Mouse (Mus musculus): ENCODE measurements at regions not wholly inside any gene's neighbourhood (a gene's known extent, or its start where the extent isn't known, plus 50 kb on each side); places are given as distances from the start of the nearest gene placed in this dataset.

DNA sequence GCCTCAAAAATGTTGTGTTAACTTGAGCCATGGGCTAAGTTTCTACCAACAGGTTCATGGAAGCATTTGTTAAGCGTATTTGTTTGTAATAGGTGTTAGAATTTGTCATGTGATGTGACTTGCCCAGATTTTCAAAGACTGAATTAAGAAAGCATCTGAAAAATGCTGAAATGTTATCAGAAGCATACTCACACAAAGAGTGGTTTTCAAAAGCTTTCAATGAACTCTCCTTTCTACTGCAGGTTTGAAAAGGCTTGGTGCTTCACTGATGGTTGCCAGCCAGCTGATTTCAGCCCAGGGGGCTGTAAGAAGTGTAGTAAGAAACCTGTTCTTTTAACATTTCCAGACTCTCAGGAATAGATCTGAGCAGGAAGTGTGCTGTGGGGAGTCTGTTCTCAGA lies 238.1 kb upstream of the Tet2 start:
- Histone ChIP-seq H3K27ac (ENCODE audit: low read length) (no peak overlapping the region), H3K4me2 (ENCODE audit: low read depth, low read length) (no peak overlapping the region), H3K9ac (ENCODE audit: low read depth, low read length) (no peak overlapping the region), H3K4me3 (ENCODE audit: low read length) (no peak overlapping the region), H3K9me3 (ENCODE audit: control insufficient read depth, low read length) (no peaks in the 10 kb centered on the region), H3K4me1 (ENCODE audit: control insufficient read depth, insufficient read depth, low read length) (no peaks in the 10 kb centered on the region), H3K27me3 (replicated peaks; ENCODE audit: control insufficient read depth, insufficient read depth, low read length) (no peaks in the 10 kb centered on the region), H3K36me3 (ENCODE audit: control insufficient read depth, insufficient read depth, low read length) (no peaks in the 10 kb centered on the region)
- ATAC-seq, result no peak
- WGBS, result 89% methylated on average over 1 of the region's 1 CpGs

DNA sequence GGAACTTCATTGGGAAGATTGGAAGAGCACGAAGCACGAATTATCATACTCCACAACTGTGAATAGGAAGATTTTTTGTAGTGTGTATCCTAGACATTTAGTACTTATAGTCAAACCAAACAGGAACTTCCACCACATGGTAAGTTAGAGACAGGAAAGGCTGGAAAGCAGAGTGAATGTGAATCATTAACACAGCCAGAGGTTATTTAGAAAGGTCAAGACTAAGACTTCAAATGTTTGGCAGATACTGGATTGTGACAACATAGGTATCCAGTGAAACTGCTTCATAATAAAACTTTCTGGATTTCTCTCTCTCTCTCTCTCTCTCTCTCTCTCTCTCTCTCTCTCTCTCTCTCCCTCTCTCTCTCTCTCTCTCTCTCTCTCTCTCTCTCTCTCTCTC lies 246.4 kb upstream of the Tet2 start:
- no peak overlapping the region for H3K27ac ChIP-seq (ENCODE audit: low read length)
- no peak overlapping the region for H3K9ac ChIP-seq (ENCODE audit: low read depth, low read length)
- no peak for ATAC-seq
- no peaks in the 10 kb centered on the region for H3K36me3 ChIP-seq (ENCODE audit: control insufficient read depth, insufficient read depth, low read length)
- H3K4me3 ChIP-seq (ENCODE audit: low read length), result no peak overlapping the region
- no peaks in the 10 kb centered on the region for H3K9me3 ChIP-seq (ENCODE audit: control insufficient read depth, low read length)
- WGBS, result 75% methylated on average over 2 of the region's 2 CpGs
- no peaks in the 10 kb centered on the region for H3K4me1 ChIP-seq (ENCODE audit: control insufficient read depth, insufficient read depth, low read length)
- H3K27me3 ChIP-seq (replicated peaks; ENCODE audit: control insufficient read depth, insufficient read depth, low read length), result no peaks in the 10 kb centered on the region
- no peak overlapping the region for H3K4me2 ChIP-seq (ENCODE audit: low read depth, low read length)

DNA sequence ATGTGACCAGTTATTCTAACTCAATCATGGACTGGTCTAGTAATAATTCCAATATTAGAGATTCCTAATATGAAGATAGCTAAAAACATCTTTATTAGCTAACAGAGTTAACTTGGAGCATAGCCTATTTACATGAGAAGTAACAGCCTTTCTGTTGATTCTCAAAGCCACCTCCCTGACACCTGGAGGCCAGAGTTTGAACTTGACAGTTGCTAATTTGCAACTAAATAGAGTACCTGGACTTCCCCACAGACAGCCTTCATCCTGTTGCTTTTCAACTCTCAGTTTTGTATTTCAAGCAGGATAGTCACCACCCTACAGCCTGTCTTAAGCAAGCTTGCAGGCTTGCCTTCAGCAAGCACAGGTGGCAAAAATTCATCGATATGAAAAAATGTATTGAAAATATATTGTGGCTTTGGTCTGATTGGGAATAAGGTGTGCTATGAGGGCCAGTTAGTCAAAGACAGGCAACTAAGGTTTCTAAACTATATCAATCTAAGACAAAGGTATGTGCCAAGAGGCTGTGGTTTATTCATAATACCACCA lies 264.1 kb upstream of the Tet2 start:
- Histone ChIP-seq H3K36me3 (ENCODE audit: control insufficient read depth, insufficient read depth, low read length) (no peaks in the 10 kb centered on the region), H3K27me3 (replicated peaks; ENCODE audit: control insufficient read depth, insufficient read depth, low read length) (no peaks in the 10 kb centered on the region), H3K4me3 (ENCODE audit: low read length) (no peak overlapping the region), H3K4me2 (ENCODE audit: low read depth, low read length) (no peak overlapping the region), H3K9ac (ENCODE audit: low read depth, low read length) (no peak overlapping the region), H3K27ac (ENCODE audit: low read length) (no peak overlapping the region), H3K4me1 (ENCODE audit: control insufficient read depth, insufficient read depth, low read length) (no peaks in the 10 kb centered on the region), H3K9me3 (ENCODE audit: control insufficient read depth, low read length) (no peaks in the 10 kb centered on the region)
- no peak for ATAC-seq
- 83% methylated on average over 1 of the region's 1 CpGs for WGBS

DNA sequence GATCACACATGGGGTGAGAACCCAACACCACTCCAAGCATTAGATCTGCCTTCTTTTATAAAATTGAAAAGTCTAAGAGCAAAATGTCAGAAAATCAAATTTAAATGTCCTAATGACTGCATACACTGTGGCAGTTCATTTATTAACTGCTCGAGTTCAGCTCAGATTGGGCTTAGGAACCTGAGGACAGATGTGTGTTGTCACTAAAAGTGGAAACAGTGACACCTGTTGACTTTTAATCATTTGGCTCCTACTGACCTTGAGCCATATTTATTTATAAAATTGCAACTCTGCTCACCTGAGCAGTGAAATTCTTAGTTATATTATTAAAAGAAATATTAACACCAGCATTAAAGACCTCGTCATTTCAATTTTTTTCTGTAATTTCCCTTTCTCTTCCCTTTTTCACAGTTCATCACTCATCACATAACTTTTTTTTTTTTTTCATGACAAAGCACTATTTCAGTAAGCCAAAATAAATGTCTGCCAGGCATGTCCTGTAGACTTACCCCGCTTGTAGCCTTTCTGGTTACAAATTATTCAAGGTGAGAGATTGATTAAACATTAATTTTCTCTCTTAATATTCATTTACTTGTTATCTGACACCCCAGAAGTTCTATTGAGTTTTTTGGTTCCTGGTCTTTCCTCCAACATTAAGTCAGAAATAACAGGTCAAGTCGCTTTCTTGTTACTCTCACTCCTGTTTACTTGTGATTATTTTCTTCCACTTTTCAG lies 274.2 kb upstream of the Tet2 start:
- Histone ChIP-seq H3K4me2 (ENCODE audit: low read depth, low read length) (no peak overlapping the region), H3K4me3 (ENCODE audit: low read length) (no peak overlapping the region), H3K27ac (ENCODE audit: low read length) (no peak overlapping the region), H3K27me3 (replicated peaks; ENCODE audit: control insufficient read depth, insufficient read depth, low read length) (no peaks in the 10 kb centered on the region), H3K4me1 (ENCODE audit: control insufficient read depth, insufficient read depth, low read length) (no peaks in the 10 kb centered on the region), H3K9me3 (ENCODE audit: control insufficient read depth, low read length) (no peaks in the 10 kb centered on the region), H3K36me3 (ENCODE audit: control insufficient read depth, insufficient read depth, low read length) (no peaks in the 10 kb centered on the region), H3K9ac (ENCODE audit: low read depth, low read length) (no peak overlapping the region)
- WGBS, result 74% methylated on average over 4 of the region's 4 CpGs
- ATAC-seq, result no peak

DNA sequence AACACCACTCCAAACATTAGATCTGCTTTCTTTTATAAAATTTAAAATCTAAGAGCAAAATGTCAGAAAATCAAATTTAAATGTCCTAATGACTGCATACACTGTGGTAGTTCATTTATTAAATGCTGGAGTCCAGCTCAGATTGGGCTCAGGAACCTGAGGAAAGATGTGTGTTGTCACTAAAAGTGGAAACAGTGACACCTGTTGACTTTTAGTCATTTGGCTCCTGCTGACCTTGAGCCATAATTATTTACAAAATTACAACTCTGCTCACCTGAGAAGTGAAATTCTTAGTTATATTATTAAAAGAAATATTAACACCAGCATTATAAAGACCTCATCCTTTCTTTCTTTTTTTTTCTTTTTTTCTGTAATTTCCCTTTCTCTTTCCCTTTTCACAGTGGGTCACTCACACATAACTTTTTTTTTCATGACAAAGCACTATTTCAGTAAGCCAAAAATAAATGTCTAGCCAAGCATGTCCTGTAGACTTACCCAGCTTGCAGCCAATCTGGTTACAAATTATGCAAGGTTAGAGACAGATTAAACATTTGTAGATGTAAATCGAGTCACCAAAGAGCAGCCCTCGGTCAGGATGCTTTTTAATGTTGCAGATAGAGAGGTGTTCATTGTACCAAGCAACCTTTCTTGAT lies 288.9 kb upstream of the Tet2 start:
- no peak for ATAC-seq
- H3K4me2 ChIP-seq (ENCODE audit: low read depth, low read length), result no peak overlapping the region
- no peaks in the 10 kb centered on the region for H3K27me3 ChIP-seq (replicated peaks; ENCODE audit: control insufficient read depth, insufficient read depth, low read length)
- no peak overlapping the region for H3K27ac ChIP-seq (ENCODE audit: low read length)
- H3K9me3 ChIP-seq (ENCODE audit: control insufficient read depth, low read length), result no peaks in the 10 kb centered on the region
- H3K4me1 ChIP-seq (ENCODE audit: control insufficient read depth, insufficient read depth, low read length), result no peaks in the 10 kb centered on the region
- no peak overlapping the region for H3K4me3 ChIP-seq (ENCODE audit: low read length)
- no peaks in the 10 kb centered on the region for H3K36me3 ChIP-seq (ENCODE audit: control insufficient read depth, insufficient read depth, low read length)
- no peak overlapping the region for H3K9ac ChIP-seq (ENCODE audit: low read depth, low read length)
- WGBS, result 85% methylated on average over 2 of the region's 2 CpGs

DNA sequence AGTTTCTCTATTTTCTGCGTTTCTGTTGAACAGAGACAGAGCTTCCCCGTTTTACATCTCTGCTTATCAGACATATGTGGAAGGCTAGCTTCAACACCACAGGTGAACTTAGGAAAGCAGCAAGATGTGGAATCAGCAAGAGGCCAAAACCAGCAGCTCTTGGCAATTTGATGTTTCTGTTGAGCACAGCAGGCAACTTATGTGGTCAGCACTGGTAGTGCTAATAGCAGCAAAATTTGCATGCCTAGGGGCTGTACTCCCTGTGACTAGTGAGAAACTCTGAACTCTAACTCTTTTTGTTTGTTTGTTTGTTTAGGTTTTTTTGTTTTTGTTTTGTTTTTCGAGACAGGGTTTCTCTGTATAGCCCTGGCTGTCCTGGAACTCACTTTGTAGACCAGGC lies 289.5 kb upstream of the Tet2 start:
- WGBS, result 84% methylated on average over 3 of the region's 3 CpGs
- Histone ChIP-seq H3K27ac (ENCODE audit: low read length) (no peak overlapping the region), H3K4me1 (ENCODE audit: control insufficient read depth, insufficient read depth, low read length) (no peaks in the 10 kb centered on the region), H3K9ac (ENCODE audit: low read depth, low read length) (no peak overlapping the region), H3K9me3 (ENCODE audit: control insufficient read depth, low read length) (no peaks in the 10 kb centered on the region), H3K36me3 (ENCODE audit: control insufficient read depth, insufficient read depth, low read length) (no peaks in the 10 kb centered on the region), H3K4me3 (ENCODE audit: low read length) (no peak overlapping the region), H3K27me3 (replicated peaks; ENCODE audit: control insufficient read depth, insufficient read depth, low read length) (no peaks in the 10 kb centered on the region), H3K4me2 (ENCODE audit: low read depth, low read length) (no peak overlapping the region)
- no peak for ATAC-seq

DNA sequence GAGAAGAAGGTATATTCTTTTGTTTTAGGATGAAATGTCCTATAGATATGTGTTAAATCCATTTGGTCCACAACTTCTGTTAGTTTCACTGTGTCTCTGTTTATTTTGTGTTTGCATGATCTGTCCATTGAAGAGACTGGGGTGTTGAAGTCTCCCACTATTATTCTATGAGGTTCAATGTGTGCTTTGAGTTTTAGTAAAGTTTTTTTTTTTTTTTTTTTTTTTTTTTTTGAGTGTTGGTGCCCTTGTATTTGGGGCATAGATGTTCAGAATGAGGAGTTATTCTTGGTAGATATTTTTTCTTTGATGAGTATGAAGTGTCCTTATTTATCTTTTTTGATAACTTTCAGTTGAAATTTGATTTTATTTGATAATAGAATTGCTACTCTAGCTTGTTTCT lies 301.4 kb upstream of the Tet2 start:
- no peaks in the 10 kb centered on the region for H3K27me3 ChIP-seq (replicated peaks; ENCODE audit: control insufficient read depth, insufficient read depth, low read length)
- no peaks in the 10 kb centered on the region for H3K4me1 ChIP-seq (ENCODE audit: control insufficient read depth, insufficient read depth, low read length)
- ATAC-seq, result no peak
- no peak overlapping the region for H3K27ac ChIP-seq (ENCODE audit: low read length)
- H3K9ac ChIP-seq (ENCODE audit: low read depth, low read length), result no peak overlapping the region
- no peak overlapping the region for H3K4me3 ChIP-seq (ENCODE audit: low read length)
- H3K36me3 ChIP-seq (ENCODE audit: control insufficient read depth, insufficient read depth, low read length), result no peaks in the 10 kb centered on the region
- no peaks in the 10 kb centered on the region for H3K9me3 ChIP-seq (ENCODE audit: control insufficient read depth, low read length)
- no peak overlapping the region for H3K4me2 ChIP-seq (ENCODE audit: low read depth, low read length)

DNA sequence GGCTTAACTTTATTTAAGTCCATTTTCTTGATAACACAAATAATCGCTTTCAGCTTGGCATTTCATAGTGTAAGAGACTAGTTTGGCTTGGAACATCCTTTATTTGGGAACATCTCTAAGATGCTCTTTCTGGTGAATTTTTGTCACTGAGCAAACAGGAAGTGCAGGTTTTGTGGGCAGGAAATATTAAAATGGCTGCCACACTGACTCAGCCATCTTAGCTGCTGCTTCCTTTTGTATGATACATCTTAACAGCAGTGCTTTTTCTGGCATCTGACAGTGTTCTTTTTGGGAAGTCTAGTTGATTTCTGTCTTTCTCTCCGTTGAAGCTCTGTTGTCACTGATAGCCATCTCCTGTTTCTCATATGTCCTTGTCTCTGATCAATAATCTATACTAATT lies 329.4 kb upstream of the Tet2 start:
- H3K4me2 ChIP-seq (ENCODE audit: low read depth, low read length), result no peak overlapping the region
- no peaks in the 10 kb centered on the region for H3K36me3 ChIP-seq (ENCODE audit: control insufficient read depth, insufficient read depth, low read length)
- no peak overlapping the region for H3K4me3 ChIP-seq (ENCODE audit: low read length)
- no peaks in the 10 kb centered on the region for H3K27me3 ChIP-seq (replicated peaks; ENCODE audit: control insufficient read depth, insufficient read depth, low read length)
- no peak overlapping the region for H3K27ac ChIP-seq (ENCODE audit: low read length)
- no peak overlapping the region for H3K9ac ChIP-seq (ENCODE audit: low read depth, low read length)
- H3K4me1 ChIP-seq (ENCODE audit: control insufficient read depth, insufficient read depth, low read length), result peaks cover 9% of the 10 kb centered on the region
- H3K9me3 ChIP-seq (ENCODE audit: control insufficient read depth, low read length), result no peaks in the 10 kb centered on the region
- 90% methylated on average over 2 of the region's 2 CpGs for WGBS
- no peak for ATAC-seq

DNA sequence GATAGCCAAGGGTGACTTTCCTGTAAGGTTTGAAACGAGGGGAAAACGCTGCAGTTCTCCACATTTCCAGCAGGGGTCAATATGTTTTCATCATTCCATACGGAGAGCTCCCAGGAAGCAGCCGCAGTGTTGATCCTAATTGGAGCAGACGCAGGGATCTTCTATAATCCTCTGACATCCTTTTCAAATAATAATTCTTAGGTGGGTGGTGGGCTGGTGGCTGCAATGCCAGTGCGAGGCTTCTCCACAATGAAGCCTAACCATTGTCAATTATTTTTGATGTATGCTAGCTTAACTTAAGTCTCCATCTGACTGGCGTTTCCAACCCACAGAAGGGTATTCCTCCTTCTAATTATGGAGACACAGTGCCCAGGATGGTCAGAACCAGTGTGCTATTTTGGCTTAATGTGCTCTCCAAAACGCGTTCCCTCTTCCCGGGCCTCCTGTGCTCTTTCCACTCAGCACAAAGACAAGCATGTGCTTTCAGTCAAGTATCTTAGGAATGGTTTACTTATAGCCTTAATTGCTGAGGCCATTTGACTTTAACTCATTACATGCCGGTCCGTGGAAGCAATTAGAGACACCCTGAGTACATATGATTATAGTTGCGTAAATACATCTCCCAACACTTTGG lies 331.6 kb upstream of the Tet2 start:
- Histone ChIP-seq H3K4me2 (ENCODE audit: low read depth, low read length) (peak overlapping the region; percentile 47), H3K36me3 (ENCODE audit: control insufficient read depth, insufficient read depth, low read length) (no peaks in the 10 kb centered on the region), H3K4me1 (ENCODE audit: control insufficient read depth, insufficient read depth, low read length) (peaks cover 9% of the 10 kb centered on the region), H3K4me3 (ENCODE audit: low read length) (no peak overlapping the region), H3K9me3 (ENCODE audit: control insufficient read depth, low read length) (no peaks in the 10 kb centered on the region), H3K27ac (ENCODE audit: low read length) (no peak overlapping the region), H3K27me3 (replicated peaks; ENCODE audit: control insufficient read depth, insufficient read depth, low read length) (no peaks in the 10 kb centered on the region), H3K9ac (ENCODE audit: low read depth, low read length) (no peak overlapping the region)
- WGBS, result 10% methylated on average over 13 of the region's 13 CpGs
- ATAC-seq, result peak; percentile 88

Measured in intestine, embryonic 16.5 days (tissue).